Mouse (Mus musculus) embryonic facial prominence, embryonic 13.5 days (tissue): ENCODE measurements around the gene Wrb. TPM values are rescaled to one million over a fixed set of nuclear protein-coding genes. Genes with fewer than 3 reads are reported as not detected.

Experiments used
- ATAC-seq: fragments of 200-750 bp; cut with Nextera tagmentation; 2 replicates; pipeline ENCODE4 v1.8.0; 2017; ENCODE audit warnings: low read depth; ENCODE audit not compliant: insufficient number of reproducible peaks, insufficient read depth, low FRiP score, low TSS enrichment
- H3K27ac ChIP-seq: fragments of 300-500 bp; sonication (generic); 2 replicates; pipeline ENCODE4 v1.5.1; 2015; ENCODE audit warnings: moderate library complexity, mild to moderate bottlenecking, inconsistent platforms
- H3K27me3 ChIP-seq: fragments of 300-500 bp; sonication (generic); 2 replicates; pipeline ENCODE4 v1.6.1; 2015; ENCODE audit warnings: mild to moderate bottlenecking, inconsistent platforms
- H3K36me3 ChIP-seq: fragments of 300-500 bp; sonication (generic); 2 replicates; pipeline ENCODE4 v1.6.1; 2015; ENCODE audit warnings: mild to moderate bottlenecking, inconsistent platforms
- H3K4me1 ChIP-seq: fragments of 300-500 bp; sonication (generic); 2 replicates; pipeline ENCODE4 v1.6.1; 2015; ENCODE audit warnings: inconsistent platforms
- H3K4me2 ChIP-seq: fragments of 300-500 bp; sonication (generic); 2 replicates; pipeline ENCODE4 v1.6.1; 2015; ENCODE audit warnings: moderate library complexity, mild to moderate bottlenecking, inconsistent platforms
- H3K4me3 ChIP-seq: fragments of 300-500 bp; sonication (generic); 2 replicates; pipeline ENCODE4 v1.5.1; 2015; ENCODE audit warnings: mild to moderate bottlenecking, inconsistent platforms
- H3K9ac ChIP-seq: fragments of 300-500 bp; sonication (generic); 2 replicates; pipeline ENCODE4 v1.6.1; 2015; ENCODE audit warnings: mild to moderate bottlenecking, inconsistent platforms
- H3K9me3 ChIP-seq: fragments of 300-500 bp; sonication (generic); 2 replicates; pipeline ENCODE4 v1.6.1; 2016; ENCODE audit warnings: inconsistent platforms
- WGBS: fragments of 180-500 bp; shearing (Covaris S2); methylation state at CpG from one replicate; pipeline ENCODE4 v1.1.7; 2015; ENCODE audit warnings: mixed read lengths; 5-methylcytosine and 5-hydroxymethylcytosine counted together
- polyA plus RNA-seq: library from polyadenylated mRNA; unstranded; fragments of >200 nt; fragmentation: Nextera tagmentation; extraction: Ambion mirVana; gene quantifications from 2 replicates; pipeline ENCODE4 v1.2.1, GENCODE M21; 2015

Gene Wrb
- polyA plus RNA-seq, 1 experiment from 2014 or later = 59.9 TPM

DNA sequence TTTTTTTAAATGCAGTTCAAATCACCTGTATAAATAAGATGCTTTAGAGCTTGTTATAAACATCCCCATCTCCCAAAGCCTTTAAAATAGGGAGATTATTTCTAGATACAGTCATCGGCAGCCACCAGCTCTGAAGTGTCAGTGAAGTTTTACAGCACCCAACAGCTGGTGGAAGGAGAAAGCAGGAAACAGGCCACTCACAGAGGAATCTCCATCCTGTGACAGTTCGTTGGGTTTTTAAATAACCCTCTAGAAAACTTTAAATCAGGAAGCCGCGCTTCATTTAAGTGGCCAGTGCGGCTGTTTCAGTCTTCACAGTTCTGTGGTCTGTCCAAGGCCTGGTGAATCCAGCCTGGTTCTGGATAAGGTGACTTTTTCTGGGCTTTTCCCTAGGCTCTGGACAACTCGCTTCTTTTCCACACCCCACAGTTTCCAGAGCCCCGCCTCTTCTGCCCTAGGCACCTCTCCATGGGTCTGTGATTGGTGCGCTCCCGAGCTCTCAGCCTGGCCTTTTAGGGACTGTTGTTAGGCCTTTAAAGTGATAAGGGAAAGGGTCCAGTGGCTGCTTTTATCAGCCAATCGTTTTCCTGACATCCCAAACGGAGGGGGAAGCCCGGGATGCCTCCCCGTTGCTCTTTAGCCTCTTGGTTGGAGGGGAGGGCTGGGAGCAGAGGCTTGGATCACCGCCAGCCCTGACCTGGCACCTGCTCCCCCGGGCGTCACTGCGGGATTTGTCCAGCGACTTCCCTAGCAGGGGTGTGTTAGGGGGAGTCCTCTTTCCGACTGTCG, 54.9 kb downstream of the Wrb start, which contains the start of gene Sh3bgr:
Sh3bgr (plus strand) TSS at position 538 of the 789 bp plus-strand sequence.
- H3K9me3 ChIP-seq = no peaks in the 10 kb centered on the region
- peak within 1 kb of the TSS; percentile 55 for H3K4me2 ChIP-seq
- no peaks in the 10 kb centered on the region for H3K36me3 ChIP-seq
- 8% methylated on average over 20 of the region's 20 CpGs for WGBS
- ATAC-seq = no peak
- H3K4me1 ChIP-seq = peaks cover 16% of the 10 kb centered on the region
- peaks cover 12% of the 10 kb centered on the region; the same call in 1 of the 2 replicates for H3K27me3 ChIP-seq
- H3K4me3 ChIP-seq = peak within 1 kb of the TSS; percentile 20
- no peak within 1 kb of the TSS; the same call in 1 of the 2 replicates for H3K27ac ChIP-seq
- peak within 1 kb of the TSS; percentile 52 for H3K9ac ChIP-seq

DNA sequence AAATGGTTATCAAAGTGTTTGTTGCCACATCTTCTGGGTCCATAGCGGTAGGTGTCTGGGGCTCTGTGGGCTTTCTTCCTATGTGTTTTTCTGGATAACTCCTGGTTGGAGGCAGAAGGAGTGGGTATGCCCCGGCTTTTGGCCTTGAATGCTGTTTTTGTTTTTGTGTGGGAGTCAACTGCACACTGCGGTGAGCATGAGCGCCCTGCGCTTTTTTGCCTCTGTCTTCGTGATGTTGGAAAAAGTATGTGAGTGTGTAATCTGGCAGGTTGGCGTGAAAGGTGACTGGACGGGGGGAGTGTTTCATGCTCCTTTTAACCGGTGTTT, 55.5 kb downstream of the Wrb start:
- Histone ChIP-seq H3K27me3 (peaks cover 12% of the 10 kb centered on the region; the same call in 1 of the 2 replicates), H3K9ac (peak overlapping the region; percentile 52), H3K4me3 (peak overlapping the region; percentile 20), H3K4me2 (peak overlapping the region; percentile 55), H3K36me3 (no peaks in the 10 kb centered on the region), H3K9me3 (no peaks in the 10 kb centered on the region), H3K4me1 (peaks cover 16% of the 10 kb centered on the region), H3K27ac (no peak overlapping the region)
- ATAC-seq = no peak
- 33% methylated on average over 9 of the region's 9 CpGs for WGBS

DNA sequence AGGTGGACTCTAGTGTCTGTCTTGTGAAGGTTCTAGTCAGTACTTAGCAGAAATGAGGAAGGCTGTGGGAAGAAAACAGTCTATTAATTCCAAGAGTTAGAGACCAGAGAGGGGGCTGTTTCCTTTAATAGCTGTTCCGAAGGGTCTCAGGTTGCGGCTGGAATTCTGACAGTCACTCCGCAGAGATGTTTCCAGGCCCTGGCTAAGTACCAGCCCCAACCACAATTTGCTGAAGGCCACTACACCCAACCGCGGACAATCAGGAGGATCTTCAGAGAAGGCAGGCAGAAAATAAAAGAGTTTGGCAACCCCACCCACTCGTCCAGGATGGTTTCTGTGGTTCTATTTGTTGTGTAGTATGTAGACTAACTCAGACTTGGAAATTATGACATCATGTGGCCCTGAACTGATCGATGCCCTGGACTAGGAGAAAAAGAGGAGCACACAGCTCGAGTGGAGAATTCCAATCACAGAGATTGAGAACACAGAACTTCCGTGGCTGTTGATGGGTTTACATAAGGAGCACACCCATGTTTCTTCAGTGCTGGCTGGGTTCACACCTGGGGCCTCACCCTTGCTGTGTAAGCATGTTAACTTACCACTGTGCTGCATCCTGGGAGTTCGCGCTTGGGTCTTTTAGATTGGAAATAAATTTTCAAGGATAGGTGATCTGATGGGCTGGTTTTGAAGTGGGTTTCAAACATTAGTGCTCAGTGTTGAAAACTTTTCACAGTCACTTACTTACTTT, 56.5 kb downstream of the Wrb start:
- Histone ChIP-seq H3K27ac (no peak overlapping the region; the same call in 1 of the 2 replicates), H3K36me3 (no peaks in the 10 kb centered on the region), H3K4me3 (no peak overlapping the region), H3K27me3 (peaks cover 12% of the 10 kb centered on the region; the same call in 1 of the 2 replicates), H3K4me2 (no peak overlapping the region), H3K9ac (no peak overlapping the region), H3K9me3 (no peaks in the 10 kb centered on the region), H3K4me1 (peaks cover 16% of the 10 kb centered on the region)
- 55% methylated on average over 11 of the region's 11 CpGs for WGBS
- ATAC-seq = no peak

Other genes with a start within 250 kb of the Wrb start
- 87.5 and 91.7 TPM in 2 replicates for gene Psmg1, start 154.4 kb upstream of the Wrb start, polyA plus RNA-seq
- gene Brwd1, start 62.9 kb upstream of the Wrb start, polyA plus RNA-seq = 113 and 118 TPM in 2 replicates
- 752 and 768 TPM in 2 replicates for gene Hmgn1, start 17.7 kb upstream of the Wrb start, polyA plus RNA-seq
- gene Lca5l, start 46.9 kb downstream of the Wrb start, polyA plus RNA-seq = 1.7 and 2.0 TPM in 2 replicates
- 1.4 and 1.9 TPM in 2 replicates for gene Sh3bgr, start 55.0 kb downstream of the Wrb start, polyA plus RNA-seq
- gene B3galt5, start 90.4 kb downstream of the Wrb start, polyA plus RNA-seq = 0.22 and 0.35 TPM in 2 replicates